Mouse (Mus musculus) stomach, postnatal 0 days (tissue): Measurements from ENCODE around the gene Slc25a18. TPM values are rescaled to one million over a fixed set of nuclear protein-coding genes. Genes with fewer than 3 reads are reported as not detected.
A peak's percentile ranks its signal among the peaks of the same experiment; 100 is the strongest.

ENCODE experiments used
- ATAC-seq: fragments of 200-750 bp; cut with Nextera tagmentation; 2 replicates; pipeline ENCODE4 v1.8.0; 2017; ENCODE audit not compliant: low FRiP score, low TSS enrichment
- DNase-seq: peaks from one replicate; pipeline ENCODE4 v3.0.0-alpha.2; 2016; ENCODE audit warnings: low spot score
- H3K27ac ChIP-seq: fragments of 300-500 bp; sonication (generic); replicated peaks from 2 replicates; pipeline ENCODE4 v1.5.1; 2014; ENCODE audit warnings: mild to moderate bottlenecking, control low read depth
- H3K27me3 ChIP-seq: fragments of 300-500 bp; sonication (generic); 2 replicates; pipeline ENCODE4 v1.6.1; 2014; ENCODE audit warnings: low read length; ENCODE audit not compliant: control insufficient read depth, insufficient read depth
- H3K36me3 ChIP-seq: fragments of 300-500 bp; sonication (generic); 2 replicates; pipeline ENCODE4 v1.6.1; 2014; ENCODE audit warnings: low read length, mixed read lengths; ENCODE audit not compliant: control insufficient read depth, insufficient read depth
- H3K4me1 ChIP-seq: fragments of 300-500 bp; sonication (generic); replicated peaks from 2 replicates; pipeline ENCODE4 v1.6.1; 2014; ENCODE audit warnings: antibody characterized with exemption; ENCODE audit not compliant: control insufficient read depth, insufficient read depth
- H3K4me2 ChIP-seq: fragments of 300-500 bp; sonication (generic); replicated peaks from 2 replicates; pipeline ENCODE4 v1.6.1; 2014; ENCODE audit warnings: low read depth, mild to moderate bottlenecking, control low read depth, moderate library complexity
- H3K4me3 ChIP-seq: fragments of 300-500 bp; sonication (generic); 2 replicates; pipeline ENCODE4 v1.5.1; 2014; ENCODE audit warnings: low read depth, low read length, control low read depth
- H3K9ac ChIP-seq: fragments of 300-500 bp; sonication (generic); 2 replicates; pipeline ENCODE4 v1.6.1; 2014; ENCODE audit warnings: mild to moderate bottlenecking, low read length, control low read depth, mixed read lengths
- H3K9me3 ChIP-seq: fragments of 300-500 bp; sonication (generic); 2 replicates; pipeline ENCODE4 v1.6.1; 2016; ENCODE audit warnings: low read length; ENCODE audit not compliant: control insufficient read depth
- CTCF ChIP-seq: IDR thresholded peaks from 2 replicates; pipeline ENCODE4 v1.5.1; 2016; ENCODE audit warnings: antibody characterized with exemption, low read depth, mild to moderate bottlenecking, moderate library complexity
- EP300 ChIP-seq: optimal IDR thresholded peaks from 2 replicates; pipeline ENCODE3; 2016; ENCODE audit warnings: antibody characterized with exemption
- WGBS: fragments of 180-500 bp; shearing (Covaris S2); extraction: QIAGEN DNeasy Blood & Tissue Kit; methylation state at CpG from one replicate; pipeline ENCODE4 v1.1.7; 2014; 5-methylcytosine and 5-hydroxymethylcytosine counted together
- polyA plus RNA-seq: library from polyadenylated mRNA; unstranded; fragments of >200 nt; fragmentation: Nextera tagmentation; extraction: Ambion mirVana; gene quantifications from 2 replicates; pipeline ENCODE4 v1.2.1, GENCODE M21; 2015

The Slc25a18 gene
- 0.10 and 0.13 TPM in 2 replicates for polyA plus RNA-seq

- Histone ChIP-seq H3K27me3 (no peaks in the 10 kb centered on the region), H3K4me3 (no peak within 1 kb of the TSS), H3K9me3 (no peaks in the 10 kb centered on the region), H3K4me2 (no peak within 1 kb of the TSS), H3K4me1 (no peaks in the 10 kb centered on the region), H3K27ac (no peak within 1 kb of the TSS), H3K9ac (no peak within 1 kb of the TSS), H3K36me3 (no peaks in the 10 kb centered on the region)
- no peak for DNase-seq
- no peak for ATAC-seq
- WGBS, result 58% methylated on average over 5 of the region's 5 CpGs
- TF ChIP-seq CTCF (no peak), EP300 (no peak)
Observed at GRCm38 (mm10) chr6:120773149-120773628, at the start of gene Slc25a18. Gene Slc25a18, plus strand, starts transcription at chr6:120773578.

GRCm38 (mm10) chr6:120725986-120726385, 47.4 kb upstream of the Slc25a18 start:
- WGBS, result 12% methylated on average over 2 of the region's 2 CpGs
- TF ChIP-seq CTCF, result no peak
- TF ChIP-seq EP300, result no peak

GRCm38 (mm10) chr6:120736011-120736410, 37.4 kb upstream of the Slc25a18 start:
- no peak overlapping the region for H3K4me2 ChIP-seq
- no peaks in the 10 kb centered on the region for H3K36me3 ChIP-seq
- TF ChIP-seq EP300, result no peak
- no peak for TF ChIP-seq CTCF
- no peak overlapping the region for H3K9ac ChIP-seq
- no peak overlapping the region for H3K4me3 ChIP-seq
- DNase-seq, result no peak
- H3K9me3 ChIP-seq, result no peaks in the 10 kb centered on the region
- H3K27ac ChIP-seq, result no peak overlapping the region
- WGBS, result 82% methylated on average over 3 of the region's 3 CpGs
- ATAC-seq, result no peak
- H3K27me3 ChIP-seq, result no peaks in the 10 kb centered on the region
- H3K4me1 ChIP-seq, result no peaks in the 10 kb centered on the region

More at GRCm38 (mm10) chr6:120725986-120726385, 47.4 kb upstream of the Slc25a18 start:
- ATAC-seq, result no peak
- Histone ChIP-seq H3K27ac (no peak overlapping the region), H3K27me3 (no peaks in the 10 kb centered on the region), H3K9me3 (no peaks in the 10 kb centered on the region), H3K4me1 (0 out of 2 replicates have a peak, but pooled peaks cover 3% of the 10 kb centered on the region), H3K9ac (no peak overlapping the region), H3K4me2 (no peak overlapping the region), H3K4me3 (no peak overlapping the region), H3K36me3 (no peaks in the 10 kb centered on the region)
- DNase-seq, result no peak

- Histone ChIP-seq H3K36me3 (no peaks in the 10 kb centered on the region), H3K4me1 (no peaks in the 10 kb centered on the region), H3K9me3 (no peaks in the 10 kb centered on the region), H3K27me3 (no peaks in the 10 kb centered on the region), H3K27ac (no peak overlapping the region), H3K4me2 (no peak overlapping the region), H3K9ac (no peak overlapping the region), H3K4me3 (no peak overlapping the region)
- ATAC-seq (peak; percentile 72), DNase-seq (no peak)
- TF ChIP-seq EP300 (no peak), CTCF (peak; percentile 94)
- whole genome bisulfite sequencing, result 60% methylated on average over 3 of the region's 3 CpGs
Observed at GRCm38 (mm10) chr6:120736566-120736965, 36.8 kb upstream of the Slc25a18 start.

GRCm38 (mm10) chr6:120743130-120743529, 30.2 kb upstream of the Slc25a18 start:
- Histone ChIP-seq H3K9me3 (no peaks in the 10 kb centered on the region), H3K36me3 (no peaks in the 10 kb centered on the region), H3K27me3 (no peaks in the 10 kb centered on the region), H3K9ac (no peak overlapping the region), H3K4me1 (no peaks in the 10 kb centered on the region), H3K27ac (no peak overlapping the region), H3K4me2 (no peak overlapping the region), H3K4me3 (no peak overlapping the region)
- no peak for ATAC-seq
- TF ChIP-seq EP300, result no peak
- no peak for TF ChIP-seq CTCF
- WGBS, result 81% methylated on average over 2 of the region's 2 CpGs
- no peak for DNase-seq

- Histone ChIP-seq H3K4me3 (no peak overlapping the region), H3K4me2 (no peak overlapping the region), H3K36me3 (no peaks in the 10 kb centered on the region), H3K9me3 (no peaks in the 10 kb centered on the region), H3K27ac (no peak overlapping the region), H3K27me3 (no peaks in the 10 kb centered on the region), H3K9ac (no peak overlapping the region), H3K4me1 (no peaks in the 10 kb centered on the region)
- DNase-seq (no peak), ATAC-seq (no peak)
- WGBS, result 83% methylated on average over 7 of the region's 7 CpGs
- no peak for TF ChIP-seq EP300
- TF ChIP-seq CTCF, result no peak
Observed at GRCm38 (mm10) chr6:120744266-120744665, 29.1 kb upstream of the Slc25a18 start.
